Mouse (Mus musculus): ENCODE results near the gene Abcc2.

Gene Abcc2

GRCm38 (mm10) chr19:43781980-43782379 lies at the start of gene Abcc2:
Abcc2 (plus strand) TSS chr19:43782192.
- no peak for DNase-seq (ENCODE audit: low spot score in 2 of 2)

- no peak for DNase-seq (ENCODE audit: low spot score in 2 of 2)
These were observed 43.6 kb upstream of the Abcc2 start for GRCm38 (mm10) chr19:43738409-43738808.

- no peak for DNase-seq (ENCODE audit: low spot score in 2 of 2)
These were observed 38.6 kb upstream of the Abcc2 start for GRCm38 (mm10) chr19:43743401-43743800.

- DNase-seq (ENCODE audit: low spot score in 2 of 2) = no peak
These were observed 36.3 kb upstream of the Abcc2 start for GRCm38 (mm10) chr19:43745740-43746139.

- DNase-seq (ENCODE audit: low spot score in 2 of 2) = no peak
These were observed 34.1 kb upstream of the Abcc2 start for GRCm38 (mm10) chr19:43747877-43748276.

GRCm38 (mm10) chr19:43750008-43750407 lies 32.0 kb upstream of the Abcc2 start:
- DNase-seq (ENCODE audit: low spot score in 2 of 2) = no peak

- peak; percentile 90 to 93 for DNase-seq (ENCODE audit: low spot score in 2 of 2)
These were observed 29.3 kb upstream of the Abcc2 start, which contains the start of the genes Cutc and Cox15 for GRCm38 (mm10) chr19:43752489-43753225. Cutc (plus strand) TSS chr19:43752996. Cox15 (minus strand) TSS chr19:43753000.

- DNase-seq (ENCODE audit: low spot score in 2 of 2) = peak; percentile 84 to 90
These were observed 28.7 kb upstream of the Abcc2 start for GRCm38 (mm10) chr19:43753226-43753835.

GRCm38 (mm10) chr19:43754237-43754636 lies 27.8 kb upstream of the Abcc2 start:
- DNase-seq (ENCODE audit: low spot score in 2 of 2) = no peak

- no peak for DNase-seq (ENCODE audit: low spot score in 2 of 2)
These were observed 27.1 kb upstream of the Abcc2 start for GRCm38 (mm10) chr19:43754872-43755271.

GRCm38 (mm10) chr19:43760504-43760903 lies 21.5 kb upstream of the Abcc2 start:
- peak; percentile 53 to 72 for DNase-seq (ENCODE audit: low spot score in 2 of 2)

- DNase-seq (ENCODE audit: low spot score in 2 of 2) = no peak
These were observed 20.3 kb upstream of the Abcc2 start for GRCm38 (mm10) chr19:43761543-43762256.

GRCm38 (mm10) chr19:43762410-43762809 lies 19.6 kb upstream of the Abcc2 start:
- DNase-seq (ENCODE audit: low spot score in 2 of 2) = no peak

- DNase-seq (ENCODE audit: low spot score in 2 of 2) = no peak
These were observed 15.5 kb upstream of the Abcc2 start for GRCm38 (mm10) chr19:43766451-43766850.

GRCm38 (mm10) chr19:43767549-43768322 lies 14.3 kb upstream of the Abcc2 start:
- DNase-seq (ENCODE audit: low spot score in 2 of 2) = no peak

- DNase-seq (ENCODE audit: low spot score in 2 of 2) = no peak
These were observed 12.5 kb upstream of the Abcc2 start for GRCm38 (mm10) chr19:43769366-43769960.

- DNase-seq (ENCODE audit: low spot score in 2 of 2) = no peak
These were observed 11.4 kb upstream of the Abcc2 start for GRCm38 (mm10) chr19:43770584-43770983.

- DNase-seq (ENCODE audit: low spot score in 2 of 2) = peak; percentile 9 to 26
These were observed 10.5 kb upstream of the Abcc2 start for GRCm38 (mm10) chr19:43771499-43771969.

- DNase-seq (ENCODE audit: low spot score in 2 of 2) = no peak
These were observed 9.7 kb upstream of the Abcc2 start for GRCm38 (mm10) chr19:43772311-43772710.

GRCm38 (mm10) chr19:43775433-43775832 lies 6.6 kb upstream of the Abcc2 start:
- DNase-seq (ENCODE audit: low spot score in 2 of 2) = no peak

- DNase-seq (ENCODE audit: low spot score in 2 of 2) = no peak
These were observed 5.4 kb upstream of the Abcc2 start for GRCm38 (mm10) chr19:43776561-43776960.
